Mouse (Mus musculus) hindbrain, embryonic 11.5 days (tissue): ENCODE data around the gene Adcy9. TPM values are rescaled to one million over a fixed set of nuclear protein-coding genes. Genes with fewer than 3 reads are reported as not detected.

Experiments
- ATAC-seq: fragments of 200-750 bp; cut with Nextera tagmentation; 2 replicates; pipeline ENCODE4 v1.8.0; 2017; ENCODE audit warnings: mild to moderate bottlenecking, moderate TSS enrichment, moderate library complexity; ENCODE audit not compliant: low FRiP score
- DNase-seq: peaks from one replicate; pipeline ENCODE4 v3.0.0-alpha.2; 2015; ENCODE audit warnings: low spot score
- H3K27ac ChIP-seq: fragments of 300-500 bp; sonication (generic); 2 replicates; pipeline ENCODE4 v1.5.1; 2014; ENCODE audit warnings: mild to moderate bottlenecking, low read depth, low read length
- H3K27me3 ChIP-seq: fragments of 300-500 bp; sonication (generic); 2 replicates; pipeline ENCODE4 v1.6.1; 2014; ENCODE audit warnings: mild to moderate bottlenecking, low read length, moderate library complexity, mixed read lengths; ENCODE audit not compliant: control insufficient read depth, insufficient read depth
- H3K36me3 ChIP-seq: fragments of 300-500 bp; sonication (generic); 2 replicates; pipeline ENCODE4 v1.6.1; 2014; ENCODE audit warnings: mild to moderate bottlenecking, low read length, moderate library complexity, mixed read lengths; ENCODE audit not compliant: control insufficient read depth, insufficient read depth
- H3K4me1 ChIP-seq: fragments of 300-500 bp; sonication (generic); replicated peaks from 2 replicates; pipeline ENCODE4 v1.6.1; 2014; ENCODE audit warnings: low read length, mixed read lengths; ENCODE audit not compliant: control insufficient read depth, insufficient read depth
- H3K4me2 ChIP-seq: fragments of 300-500 bp; sonication (generic); replicated peaks from 2 replicates; pipeline ENCODE4 v1.6.1; 2014; ENCODE audit warnings: mild to moderate bottlenecking, low read depth, low read length
- H3K4me3 ChIP-seq: fragments of 300-500 bp; sonication (generic); 2 replicates; pipeline ENCODE4 v1.5.1; 2014; ENCODE audit warnings: low read depth, low read length
- H3K9ac ChIP-seq: fragments of 300-500 bp; sonication (generic); 2 replicates; pipeline ENCODE4 v1.6.1; 2014; ENCODE audit warnings: low read depth, low read length
- H3K9me3 ChIP-seq: fragments of 300-500 bp; sonication (generic); 2 replicates; pipeline ENCODE4 v1.6.1; 2016; ENCODE audit warnings: low read length; ENCODE audit not compliant: control insufficient read depth
- WGBS: fragments of 180-500 bp; shearing (Covaris S2); extraction: QIAGEN DNeasy Blood & Tissue Kit; methylation state at CpG from one replicate; pipeline ENCODE4 v1.1.7; 2014; 5-methylcytosine and 5-hydroxymethylcytosine counted together
- polyA plus RNA-seq: library from polyadenylated mRNA; unstranded; fragments of >200 nt; fragmentation: Nextera tagmentation; extraction: Ambion mirVana; gene quantifications from 2 replicates; pipeline ENCODE4 v1.2.1, GENCODE M21; 2014

Adcy9 gene
- polyA plus RNA-seq, 1 experiment from 2014 or later = 1.7 TPM

DNA sequence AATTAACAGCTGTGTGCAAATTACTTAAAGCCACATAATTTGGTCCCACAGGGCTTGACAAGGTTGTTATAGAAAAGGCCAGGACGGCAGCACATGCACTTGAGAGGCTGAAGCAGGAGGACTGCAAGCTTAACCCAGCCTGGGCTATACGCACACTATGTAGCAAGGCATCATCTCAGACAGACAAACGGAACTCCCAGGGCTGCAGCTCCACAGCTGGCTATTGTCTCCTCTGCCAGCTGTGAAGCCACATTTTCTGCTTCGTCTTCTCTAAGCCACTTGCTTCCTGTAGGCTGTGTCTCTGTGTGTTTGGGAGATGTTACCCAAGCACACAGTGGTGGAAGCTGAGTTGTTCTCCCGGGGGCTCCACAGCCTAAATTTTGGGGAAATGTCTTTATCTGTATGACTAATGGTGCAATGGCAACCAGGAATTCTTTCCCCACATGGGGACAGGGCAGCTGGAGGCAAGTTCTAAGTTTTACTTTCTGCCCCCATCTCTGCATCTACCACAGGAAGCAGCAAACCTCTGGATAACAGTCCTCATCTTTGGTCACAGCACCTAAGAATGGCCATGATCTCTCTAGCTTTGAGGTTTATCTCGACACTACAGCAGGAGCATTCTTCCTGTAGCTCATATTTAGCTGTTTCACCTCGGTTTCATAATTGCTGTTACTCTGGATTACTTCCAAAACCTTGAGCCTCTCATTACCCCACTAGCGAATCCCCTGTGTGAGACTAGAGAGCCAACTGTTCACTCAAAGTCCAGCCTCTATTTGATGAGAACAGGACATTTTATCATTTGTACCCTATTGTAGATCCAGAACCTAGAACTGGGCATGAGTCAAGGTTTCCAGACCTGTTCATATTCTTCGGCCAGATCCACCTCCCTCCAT is 6.1 kb downstream of the Adcy9 start:
- DNase-seq = no peak
- ATAC-seq = no peak
- H3K4me3 ChIP-seq = no peak overlapping the region
- no peak overlapping the region for H3K27ac ChIP-seq
- no peaks in the 10 kb centered on the region for H3K9me3 ChIP-seq
- H3K27me3 ChIP-seq = peaks cover 6% of the 10 kb centered on the region; the same call in 1 of the 2 replicates
- no peaks in the 10 kb centered on the region for H3K4me1 ChIP-seq
- 72% methylated on average over 9 of the region's 9 CpGs for WGBS
- no peak overlapping the region for H3K4me2 ChIP-seq
- H3K9ac ChIP-seq = no peak overlapping the region
- H3K36me3 ChIP-seq = no peaks in the 10 kb centered on the region

DNA sequence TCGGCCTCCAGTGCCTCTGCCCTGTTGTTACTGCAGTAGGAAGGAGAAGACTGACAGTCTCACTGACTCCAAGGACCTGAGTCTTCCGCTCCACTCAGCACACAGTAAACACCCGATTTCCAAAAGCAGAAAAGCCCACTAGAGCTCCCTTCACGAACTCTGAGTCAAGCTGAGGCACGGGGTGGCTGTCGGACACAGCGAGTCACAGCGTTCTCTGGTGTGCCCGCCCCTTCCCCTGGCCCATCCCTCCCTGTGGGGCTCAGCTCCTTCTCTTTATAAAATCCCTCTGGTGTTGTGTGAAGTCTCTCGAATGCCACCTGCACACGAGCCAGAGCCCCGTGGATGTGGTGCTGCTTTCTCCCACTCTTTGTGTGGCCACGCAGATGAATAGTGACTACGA is 7.0 kb downstream of the Adcy9 start:
- 51% methylated on average over 14 of the region's 14 CpGs for WGBS
- Histone ChIP-seq H3K27ac (no peak overlapping the region), H3K36me3 (no peaks in the 10 kb centered on the region), H3K4me1 (no peaks in the 10 kb centered on the region), H3K9me3 (no peaks in the 10 kb centered on the region), H3K27me3 (peaks cover under 1% of the 10 kb centered on the region; the same call in 1 of the 2 replicates), H3K9ac (no peak overlapping the region), H3K4me3 (no peak overlapping the region), H3K4me2 (no peak overlapping the region)
- ATAC-seq (no peak), DNase-seq (no peak)

DNA sequence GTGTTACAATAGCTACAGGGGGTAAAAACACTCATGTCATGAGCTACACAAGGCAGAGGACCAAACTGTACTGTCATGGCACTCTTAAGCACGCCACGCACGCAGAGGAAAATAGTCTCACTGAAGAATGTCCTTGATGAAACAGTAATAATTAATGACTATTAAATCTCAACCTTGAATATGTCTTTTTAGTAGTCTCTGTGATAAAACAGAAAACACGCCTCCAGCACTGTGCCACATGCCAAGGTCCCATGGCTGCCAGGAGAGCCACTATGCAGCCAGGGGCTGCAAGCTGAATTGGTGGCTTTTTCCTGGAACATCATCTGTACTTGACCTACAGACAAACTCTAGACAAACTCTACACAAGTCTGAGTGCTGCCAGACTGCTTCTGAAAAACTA is 8.0 kb downstream of the Adcy9 start:
- no peaks in the 10 kb centered on the region for H3K36me3 ChIP-seq
- no peak overlapping the region for H3K9ac ChIP-seq
- no peak overlapping the region for H3K4me3 ChIP-seq
- no peaks in the 10 kb centered on the region for H3K27me3 ChIP-seq
- H3K4me1 ChIP-seq = no peaks in the 10 kb centered on the region
- no peak overlapping the region for H3K27ac ChIP-seq
- no peak for DNase-seq
- WGBS = 93% methylated on average over 4 of the region's 4 CpGs
- no peaks in the 10 kb centered on the region for H3K9me3 ChIP-seq
- ATAC-seq = no peak
- H3K4me2 ChIP-seq = no peak overlapping the region

DNA sequence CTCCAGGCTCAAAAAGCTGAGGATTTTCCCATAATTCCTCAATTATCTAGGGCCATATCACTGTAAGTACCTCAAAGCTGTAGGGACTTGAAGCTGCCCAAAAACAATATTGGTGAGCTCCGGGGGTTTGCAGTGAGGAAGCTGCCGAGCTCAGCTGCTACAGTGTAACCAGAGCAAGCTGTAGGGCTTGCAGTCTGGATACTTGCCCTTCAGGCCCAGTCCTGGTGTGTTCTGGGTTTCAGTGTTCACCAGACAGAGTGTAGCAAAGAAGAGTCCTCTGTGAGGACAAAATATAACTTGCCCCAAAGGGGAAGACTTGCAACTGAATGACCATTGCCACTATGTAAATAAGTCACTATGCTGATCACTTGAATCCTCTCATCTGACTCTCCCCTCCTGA is 9.0 kb downstream of the Adcy9 start:
- no peak overlapping the region for H3K9ac ChIP-seq
- no peak overlapping the region for H3K4me3 ChIP-seq
- no peaks in the 10 kb centered on the region for H3K27me3 ChIP-seq

DNA sequence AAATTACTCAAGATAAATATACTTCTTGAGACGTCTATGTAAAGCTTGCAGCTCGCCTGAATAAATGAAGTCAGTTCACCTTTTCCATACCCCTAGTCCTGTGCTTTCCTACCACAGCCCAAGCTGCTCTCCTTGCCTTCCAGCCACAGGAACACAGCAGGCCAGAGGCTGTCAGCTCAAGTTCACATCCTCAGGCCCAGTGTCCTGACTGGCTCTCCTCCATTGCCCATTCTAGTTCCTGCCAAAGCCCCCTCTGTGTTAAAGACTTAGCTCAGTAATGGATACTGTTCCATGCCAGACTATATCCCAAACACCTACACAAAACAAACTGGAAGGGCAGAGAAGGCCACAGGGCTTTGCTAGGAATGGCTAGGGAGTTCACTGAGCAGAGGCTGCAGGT is 12.8 kb downstream of the Adcy9 start:
- H3K9me3 ChIP-seq = no peaks in the 10 kb centered on the region
- H3K4me2 ChIP-seq = no peak overlapping the region
- WGBS = 92% methylated on average over 2 of the region's 2 CpGs
- H3K4me1 ChIP-seq = no peaks in the 10 kb centered on the region
- no peak overlapping the region for H3K27ac ChIP-seq
- no peak overlapping the region for H3K4me3 ChIP-seq
- H3K9ac ChIP-seq = no peak overlapping the region
- H3K27me3 ChIP-seq = no peaks in the 10 kb centered on the region
- ATAC-seq (no peak), DNase-seq (no peak)
- no peaks in the 10 kb centered on the region for H3K36me3 ChIP-seq

More for the DNA sequence above, 9.0 kb downstream of the Adcy9 start:
- DNase-seq = no peak
- ATAC-seq = no peak
- H3K9me3 ChIP-seq = no peaks in the 10 kb centered on the region
- no peaks in the 10 kb centered on the region for H3K36me3 ChIP-seq
- no peak overlapping the region for H3K4me2 ChIP-seq
- WGBS = 64% methylated on average over 2 of the region's 2 CpGs
- no peak overlapping the region for H3K27ac ChIP-seq
- H3K4me1 ChIP-seq = no peaks in the 10 kb centered on the region

DNA sequence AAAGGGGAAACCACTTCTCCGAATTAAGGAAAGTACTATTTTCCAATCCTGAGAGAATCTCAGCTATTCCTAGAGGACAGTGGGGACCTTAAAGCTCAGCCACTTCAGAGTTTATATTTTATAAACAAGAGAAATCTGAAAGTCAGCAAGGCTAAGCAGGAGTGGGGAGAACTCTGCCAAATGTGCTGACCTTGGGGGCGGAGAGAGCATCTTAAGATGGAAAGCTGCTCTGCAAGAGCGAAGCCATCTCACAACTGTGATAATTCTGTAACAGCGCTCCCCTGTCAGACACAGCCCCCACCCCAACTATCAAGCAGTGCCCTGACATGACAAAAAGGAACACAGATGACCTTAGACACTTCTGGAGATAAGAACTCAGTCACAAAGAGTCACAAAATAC is 13.6 kb downstream of the Adcy9 start:
- Histone ChIP-seq H3K4me2 (no peak overlapping the region), H3K27ac (no peak overlapping the region), H3K4me1 (no peaks in the 10 kb centered on the region), H3K36me3 (no peaks in the 10 kb centered on the region), H3K9ac (no peak overlapping the region), H3K27me3 (no peaks in the 10 kb centered on the region), H3K9me3 (no peaks in the 10 kb centered on the region), H3K4me3 (no peak overlapping the region)
- ATAC-seq (no peak), DNase-seq (no peak)
- 83% methylated on average over 4 of the region's 4 CpGs for WGBS

DNA sequence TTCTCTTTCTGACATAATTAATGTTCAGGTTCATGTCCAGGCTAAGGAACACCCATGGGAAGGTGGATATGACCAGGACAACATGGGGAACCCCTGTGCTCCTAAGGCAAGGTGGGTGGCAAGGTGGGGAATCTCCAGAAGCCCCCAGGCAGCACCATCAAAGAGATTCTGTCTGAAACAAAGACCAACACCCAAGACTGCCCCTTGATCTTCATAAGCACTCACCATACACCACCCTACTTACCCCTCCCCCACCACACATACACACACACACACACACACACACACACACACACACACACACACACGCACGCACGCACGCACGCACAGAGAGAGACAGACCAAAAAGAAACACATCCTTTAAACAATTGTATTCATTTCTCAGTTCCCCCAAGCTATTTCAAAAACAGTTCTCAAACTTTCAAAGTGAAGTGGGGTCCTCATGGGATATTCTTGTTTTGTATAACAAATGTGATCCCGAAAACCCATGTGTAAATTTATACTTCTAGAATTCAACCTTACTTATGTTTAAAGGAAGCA is 14.2 kb downstream of the Adcy9 start:
- Histone ChIP-seq H3K4me2 (no peak overlapping the region), H3K27me3 (no peaks in the 10 kb centered on the region), H3K9ac (no peak overlapping the region), H3K4me1 (no peaks in the 10 kb centered on the region), H3K9me3 (no peaks in the 10 kb centered on the region), H3K4me3 (no peak overlapping the region), H3K27ac (no peak overlapping the region), H3K36me3 (no peaks in the 10 kb centered on the region)
- ATAC-seq (no peak), DNase-seq (no peak)
- 86% methylated on average over 6 of the region's 6 CpGs for WGBS

DNA sequence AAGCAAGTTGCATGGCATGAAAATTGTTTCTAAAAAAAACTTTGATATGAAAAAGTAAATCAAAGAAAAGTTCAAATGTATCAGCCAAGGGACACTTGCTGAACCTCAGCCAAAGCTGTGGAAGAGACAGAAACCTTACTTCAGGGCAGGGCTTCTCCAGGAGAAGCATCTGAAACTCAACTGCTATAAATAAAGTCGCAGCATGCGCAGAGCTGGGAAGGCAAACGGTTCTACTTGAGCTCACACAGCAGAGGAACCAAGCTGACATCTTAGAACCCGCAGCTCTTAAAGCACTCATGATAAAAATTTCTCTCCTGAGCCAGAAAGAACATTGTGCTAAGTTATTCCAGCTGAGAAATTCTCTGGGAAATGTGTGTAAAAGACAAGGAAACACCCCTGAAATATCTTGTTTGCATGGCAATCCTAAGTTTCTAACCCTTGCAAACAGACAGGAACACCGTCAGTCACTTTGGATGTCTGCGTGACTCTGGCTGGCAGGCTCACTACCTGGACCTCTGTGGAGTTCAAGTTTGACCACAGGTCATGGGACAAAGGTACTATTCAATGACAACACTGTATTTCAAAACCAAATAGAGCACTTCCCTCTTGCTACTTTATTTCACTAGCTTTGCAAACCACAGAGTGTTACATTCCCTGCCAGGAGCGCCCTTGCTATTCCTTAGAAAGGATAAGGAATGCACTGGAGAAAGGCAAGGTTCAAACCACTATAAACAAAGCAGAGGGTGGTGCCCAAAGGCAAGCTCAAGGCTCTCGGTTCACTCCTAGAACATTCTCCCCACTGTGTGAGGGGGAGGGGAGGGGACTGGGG is 15.2 kb downstream of the Adcy9 start:
- Histone ChIP-seq H3K4me1 (no peaks in the 10 kb centered on the region), H3K9me3 (no peaks in the 10 kb centered on the region), H3K27me3 (no peaks in the 10 kb centered on the region), H3K4me2 (no peak overlapping the region), H3K27ac (no peak overlapping the region), H3K36me3 (no peaks in the 10 kb centered on the region), H3K9ac (no peak overlapping the region), H3K4me3 (no peak overlapping the region)
- DNase-seq = no peak
- WGBS = 64% methylated on average over 8 of the region's 8 CpGs
- no peak for ATAC-seq
